Mouse (Mus musculus) MEL (cell line): ENCODE results near the gene Ppp1r9b. TPM values are rescaled to one million over a fixed set of nuclear protein-coding genes. Genes with fewer than 3 reads are reported as not detected.

Experiments used
- DNase-seq: peaks from one replicate; pipeline ENCODE4 v3.0.0; 2011; ENCODE audit warnings: low read depth, low spot score
- H3K27ac ChIP-seq: 2 replicates; pipeline ENCODE4 v1.5.1; 2012; ENCODE audit warnings: low read depth, mild to moderate bottlenecking, control low read depth, low read length, moderate library complexity; ENCODE audit not compliant: control insufficient read depth
- H3K27me3 ChIP-seq, 2 experiments: fragments of 150-350 bp in 1 of 2; sonication (generic) in 1 of 2; 2 replicates each; pipeline ENCODE4 v1.6.1; 2012; ENCODE audit warnings: low read length in 2 of 2, mild to moderate bottlenecking in 2 of 2, improper control_type of control experiment in 1 of 2, moderate library complexity in 1 of 2; ENCODE audit not compliant: insufficient read depth in 2 of 2, control insufficient read depth in 1 of 2
- H3K36me3 ChIP-seq, 2 experiments: 2 replicates each; pipeline ENCODE4 v1.6.1; 2012 to 2014; ENCODE audit warnings: low read length in 2 of 2, improper control_type of control experiment in 1 of 2, inconsistent platforms in 1 of 2, mild to moderate bottlenecking in 1 of 2; ENCODE audit not compliant: insufficient read depth in 2 of 2, control insufficient read depth in 1 of 2
- H3K4me1 ChIP-seq, 2 experiments: fragments of 150-350 bp in 1 of 2; sonication (generic) in 1 of 2; 2 replicates each; pipeline ENCODE4 v1.6.1; 2012; ENCODE audit warnings: low read length in 2 of 2, improper control_type of control experiment in 1 of 2, mild to moderate bottlenecking in 1 of 2; ENCODE audit not compliant: insufficient read depth in 2 of 2, control insufficient read depth in 1 of 2
- H3K4me3 ChIP-seq, 2 experiments: fragments of 150-350 bp in 1 of 2; sonication (generic) in 1 of 2; 2 replicates each; pipeline ENCODE4 v1.5.1; 2012; ENCODE audit warnings: low read depth in 2 of 2, low read length in 2 of 2, mild to moderate bottlenecking in 2 of 2, moderate library complexity in 2 of 2, control low read depth in 1 of 2, improper control_type of control experiment in 1 of 2; ENCODE audit not compliant: control insufficient read depth in 1 of 2, insufficient read depth in 1 of 2
- H3K79me2 ChIP-seq: 2 replicates; pipeline ENCODE4 v1.6.1; 2012; ENCODE audit warnings: mild to moderate bottlenecking, low read length, moderate library complexity; ENCODE audit not compliant: control insufficient read depth, poor library complexity, insufficient read depth
- H3K9ac ChIP-seq: 2 replicates; pipeline ENCODE4 v1.6.1; 2012; ENCODE audit warnings: low read depth, mild to moderate bottlenecking, control low read depth, low read length, moderate library complexity; ENCODE audit not compliant: control insufficient read depth, poor library complexity, severe bottlenecking
- H3K9me3 ChIP-seq: fragments of 150-350 bp; sonication (generic); replicated peaks from 2 replicates; pipeline ENCODE4 v1.6.1; 2012; ENCODE audit warnings: mild to moderate bottlenecking, low read length, improper control_type of control experiment, moderate library complexity; ENCODE audit not compliant: insufficient read depth
- BHLHE40 ChIP-seq: IDR thresholded peaks from 2 replicates; pipeline ENCODE4 v1.6.1; 2012; ENCODE audit warnings: low read depth, mild to moderate bottlenecking, inconsistent platforms, low read length, improper control_type of control experiment, borderline replicate concordance
- CHD1 ChIP-seq: IDR thresholded peaks from 2 replicates; pipeline ENCODE4 v1.6.1; 2012; ENCODE audit warnings: low read depth, mild to moderate bottlenecking, inconsistent platforms, low read length, improper control_type of control experiment
- CHD2 ChIP-seq: IDR thresholded peaks from 2 replicates; pipeline ENCODE4 v1.6.1; 2011; ENCODE audit warnings: low read length, improper control_type of control experiment
- CTCF ChIP-seq, 3 experiments: IDR thresholded peaks in 2 of 3; conservative IDR thresholded peaks in 1 of 3; 2 replicates each; pipeline ENCODE4 v1.5.1; 2011 to 2012; ENCODE audit warnings: low read length in 3 of 3, low read depth in 2 of 3, mild to moderate bottlenecking in 2 of 3, improper control_type of control experiment in 1 of 3, inconsistent platforms in 1 of 3, mixed read lengths in 1 of 3, moderate library complexity in 1 of 3; ENCODE audit not compliant: control insufficient read depth in 1 of 3, insufficient read depth in 1 of 3, poor library complexity in 1 of 3, severe bottlenecking in 1 of 3
- E2F4 ChIP-seq: IDR thresholded peaks from 2 replicates; pipeline ENCODE4 v1.6.1; 2011; ENCODE audit warnings: low read depth, low read length, improper control_type of control experiment, borderline replicate concordance
- ETS1 ChIP-seq: IDR thresholded peaks from 2 replicates; pipeline ENCODE4 v1.6.1; 2012; ENCODE audit warnings: low read depth, mild to moderate bottlenecking, inconsistent platforms, low read length, improper control_type of control experiment, moderate library complexity
- GABPA ChIP-seq: IDR thresholded peaks from 2 replicates; pipeline ENCODE4 v1.6.1; 2012; ENCODE audit warnings: low read depth, mild to moderate bottlenecking, inconsistent platforms, low read length, improper control_type of control experiment, moderate library complexity
- GATA1 ChIP-seq: IDR thresholded peaks from 2 replicates; pipeline ENCODE4 v1.6.1; 2011; ENCODE audit warnings: low read depth, low read length, improper control_type of control experiment
- HCFC1 ChIP-seq: IDR thresholded peaks from 2 replicates; pipeline ENCODE4 v1.6.1; 2012; ENCODE audit warnings: low read depth, mild to moderate bottlenecking, inconsistent platforms, low read length, improper control_type of control experiment, moderate library complexity
- KAT2A ChIP-seq: conservative IDR thresholded peaks from 2 replicates; pipeline ENCODE4 v1.6.1; 2012; ENCODE audit warnings: low read depth, low read length, improper control_type of control experiment, inconsistent platforms
- MAFK ChIP-seq: IDR thresholded peaks from 2 replicates; pipeline ENCODE4 v1.6.1; 2011; ENCODE audit warnings: low read depth, mild to moderate bottlenecking, low read length, improper control_type of control experiment, borderline replicate concordance
- MAX ChIP-seq: IDR thresholded peaks from 2 replicates; pipeline ENCODE4 v1.6.1; 2011; ENCODE audit warnings: low read length, improper control_type of control experiment
- MAZ ChIP-seq: IDR thresholded peaks from 2 replicates; pipeline ENCODE4 v1.6.1; 2012; ENCODE audit warnings: low read depth, mild to moderate bottlenecking, inconsistent platforms, low read length, improper control_type of control experiment
- MEF2A ChIP-seq: IDR thresholded peaks from 2 replicates; pipeline ENCODE4 v1.6.1; 2014; ENCODE audit warnings: low read depth, mild to moderate bottlenecking, inconsistent platforms, low read length, improper control_type of control experiment; ENCODE audit not compliant: poor library complexity, insufficient replicate concordance, severe bottlenecking; ENCODE audit errors: extremely low read depth
- MXI1 ChIP-seq: IDR thresholded peaks from 2 replicates; pipeline ENCODE4 v1.6.1; 2011; ENCODE audit warnings: mild to moderate bottlenecking, low read depth, low read length, improper control_type of control experiment
- MYB ChIP-seq: IDR thresholded peaks from 2 replicates; pipeline ENCODE4 v1.6.1; 2011; ENCODE audit warnings: mild to moderate bottlenecking, low read depth, low read length, improper control_type of control experiment
- MYC ChIP-seq: IDR thresholded peaks from 2 replicates; pipeline ENCODE4 v1.6.1; 2011; ENCODE audit warnings: low read depth, mild to moderate bottlenecking, low read length, improper control_type of control experiment, moderate library complexity
- NRF1 ChIP-seq: IDR thresholded peaks from 2 replicates; pipeline ENCODE4 v1.6.1; 2014; ENCODE audit warnings: low read depth, mild to moderate bottlenecking, inconsistent platforms, low read length, improper control_type of control experiment, moderate library complexity; ENCODE audit not compliant: poor library complexity, insufficient read depth, severe bottlenecking
- POLR2A ChIP-seq, 2 experiments: IDR thresholded peaks; 2 replicates each; pipeline ENCODE4 v1.6.1; 2011 to 2012; ENCODE audit warnings: low read length in 2 of 2, mild to moderate bottlenecking in 2 of 2, control low read depth in 1 of 2, improper control_type of control experiment in 1 of 2, low read depth in 1 of 2, moderate library complexity in 1 of 2; ENCODE audit not compliant: control insufficient read depth in 1 of 2, insufficient read depth in 1 of 2, poor library complexity in 1 of 2
- POLR2AphosphoS2 ChIP-seq: IDR thresholded peaks from 2 replicates; pipeline ENCODE4 v1.6.1; 2011; ENCODE audit warnings: low read length, improper control_type of control experiment
- RAD21 ChIP-seq: IDR thresholded peaks from 2 replicates; pipeline ENCODE4 v1.6.1; 2011; ENCODE audit warnings: mild to moderate bottlenecking, low read depth, low read length, improper control_type of control experiment
- SIN3A ChIP-seq: IDR thresholded peaks from 2 replicates; pipeline ENCODE4 v1.6.1; 2012; ENCODE audit warnings: low read length, improper control_type of control experiment, inconsistent platforms
- SMC3 ChIP-seq: IDR thresholded peaks from 2 replicates; pipeline ENCODE4 v1.6.1; 2011; ENCODE audit warnings: low read depth, low read length, improper control_type of control experiment
- TAL1 ChIP-seq: IDR thresholded peaks from 2 replicates; pipeline ENCODE4 v1.6.1; 2012; ENCODE audit warnings: mild to moderate bottlenecking, inconsistent platforms, low read length, moderate library complexity, mixed read lengths
- TBP ChIP-seq: IDR thresholded peaks from 2 replicates; pipeline ENCODE4 v1.8.0; 2011; ENCODE audit warnings: low read depth, low read length, improper control_type of control experiment
- TCF12 ChIP-seq: IDR thresholded peaks from 2 replicates; pipeline ENCODE4 v1.6.1; 2014; ENCODE audit warnings: low read depth, mild to moderate bottlenecking, inconsistent platforms, low read length, improper control_type of control experiment, moderate library complexity
- UBTF ChIP-seq: IDR thresholded peaks from 2 replicates; pipeline ENCODE4 v1.6.1; 2012; ENCODE audit warnings: low read depth, mild to moderate bottlenecking, inconsistent platforms, low read length, improper control_type of control experiment, moderate library complexity, borderline replicate concordance; ENCODE audit not compliant: insufficient read depth
- USF2 ChIP-seq, 2 experiments: IDR thresholded peaks; 2 replicates each; pipeline ENCODE4 v1.6.1; 2011 to 2012; ENCODE audit warnings: improper control_type of control experiment in 2 of 2, low read length in 2 of 2, borderline replicate concordance in 1 of 2, inconsistent platforms in 1 of 2, low read depth in 1 of 2, mild to moderate bottlenecking in 1 of 2; ENCODE audit not compliant: insufficient read depth in 1 of 2
- ZC3H11A ChIP-seq: IDR thresholded peaks from 2 replicates; pipeline ENCODE4 v1.6.1; 2012; ENCODE audit warnings: low read depth, mild to moderate bottlenecking, inconsistent platforms, low read length, improper control_type of control experiment
- ZMIZ1 ChIP-seq: IDR thresholded peaks from 2 replicates; pipeline ENCODE4 v1.6.1; 2012; ENCODE audit warnings: low read depth, mild to moderate bottlenecking, inconsistent platforms, low read length, improper control_type of control experiment, moderate library complexity
- polyA plus RNA-seq, 2 experiments: library from polyadenylated mRNA; stranded (reverse) in 1 of 2; unstranded in 1 of 2; fragments of >175 nt in 1 of 2; fragments of >200 nt in 1 of 2; gene quantifications; 2 replicates each; pipeline versions ENCODE4 v1.2.1 to v1.2.4; 2012; ENCODE audit warnings: low replicate concordance in 2 of 2, low read depth in 1 of 2; ENCODE audit not compliant: insufficient read length in 2 of 2, insufficient read depth in 1 of 2, missing spikeins in 1 of 2
- total RNA-seq: library from RNA; depleted of rRNA; stranded (reverse); fragments of 300-350 nt; gene quantifications from 2 replicates; pipeline ENCODE4 v1.2.3, GENCODE M21; 2012

Gene Ppp1r9b
- total and polyA plus RNA-seq, 3 experiments, result 47.0 to 169 (median 150) TPM

DNA sequence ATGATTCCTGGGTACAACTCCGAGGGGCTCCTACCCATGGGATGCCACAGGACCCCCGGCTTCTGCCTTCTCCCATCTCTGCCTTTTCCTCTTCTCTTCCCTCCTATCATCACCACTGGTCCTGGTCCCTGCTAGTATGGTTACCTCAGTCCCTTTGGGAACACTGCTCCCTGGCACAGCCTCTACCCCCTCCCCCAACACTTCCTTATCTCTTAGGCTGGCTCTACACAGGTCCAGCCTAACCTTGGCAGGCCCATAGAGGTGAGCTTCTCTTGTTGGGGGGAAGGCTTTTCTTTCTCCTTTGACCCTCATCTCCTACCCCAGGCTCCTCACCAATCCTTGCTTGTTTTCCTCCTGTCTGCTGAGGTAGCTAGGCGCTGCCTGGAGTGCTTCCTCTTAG is 24.6 kb downstream of the Ppp1r9b start:
- TF ChIP-seq SIN3A, result no peak
- TF ChIP-seq CHD1, result no peak
- TF ChIP-seq MAX, result no peak
- TF ChIP-seq ETS1, result no peak
- no peak for TF ChIP-seq NRF1
- TF ChIP-seq RAD21, result no peak
- TF ChIP-seq MYB, result no peak
- no peak; the same call in 1 of the 2 replicates for TF ChIP-seq GATA1
- no peak for TF ChIP-seq KAT2A
- TF ChIP-seq USF2 (IDR thresholded peaks at IDR 0.05; ENCODE audit: borderline replicate concordance in 1 of 2, insufficient read depth in 1 of 2, low read depth in 1 of 2, low read length in 2 of 2), result no peak
- TF ChIP-seq POLR2AphosphoS2, result no peak
- no peak for TF ChIP-seq MXI1
- TF ChIP-seq UBTF, result no peak
- no peak for TF ChIP-seq CHD2
- no peak for TF ChIP-seq MEF2A
- no peak for TF ChIP-seq MAFK
- Histone ChIP-seq H3K27ac (no peak overlapping the region), H3K27me3 (no peaks in the 10 kb centered on the region), H3K4me3 (no peak overlapping the region), H3K9me3 (no peaks in the 10 kb centered on the region), H3K79me2 (peaks cover 12% of the 10 kb centered on the region), H3K4me1 (peaks cover 8 to 32% of the 10 kb centered on the region in 2 experiments), H3K36me3 (peaks cover 2 to 21% of the 10 kb centered on the region in 2 experiments), H3K9ac (no peak overlapping the region)
- no peak for DNase-seq

DNA sequence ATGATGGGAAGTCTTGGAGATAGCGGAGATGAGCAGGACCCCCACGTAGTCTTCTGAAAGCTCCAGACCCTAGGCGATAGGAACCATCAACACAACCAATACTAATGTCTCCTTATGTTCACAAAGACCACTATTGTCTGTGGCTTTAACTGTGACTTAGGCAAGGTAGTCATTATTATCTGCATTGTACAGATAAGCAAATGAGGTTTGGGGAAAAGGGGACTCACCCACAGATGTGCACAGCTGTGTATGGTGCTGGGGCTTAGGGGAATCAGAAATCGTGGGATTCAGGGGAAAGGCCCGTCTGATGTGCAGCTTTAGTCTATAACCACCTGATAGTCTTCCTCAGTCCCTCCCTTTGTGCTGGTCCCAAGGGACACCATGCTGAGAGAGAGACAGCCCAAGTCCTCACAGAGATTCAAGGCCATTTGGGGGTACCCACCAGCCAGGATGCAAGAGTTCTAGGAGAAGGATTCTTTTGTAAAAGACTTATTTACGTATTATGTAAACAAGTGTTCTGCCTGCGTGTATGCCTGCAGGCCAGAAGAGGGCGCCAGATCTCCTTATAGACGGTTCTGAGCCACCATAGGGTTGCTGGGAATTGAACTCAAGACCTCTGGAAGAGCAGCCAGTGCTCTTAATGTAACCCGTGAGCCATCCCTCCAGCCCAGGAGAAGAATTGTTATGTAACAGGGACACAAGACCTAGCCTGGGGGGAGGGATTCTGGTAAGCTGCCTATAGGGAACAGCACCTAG is 31.6 kb downstream of the Ppp1r9b start:
- Histone ChIP-seq H3K36me3 (peaks cover 0 to 4% of the 10 kb centered on the region in 2 experiments; a peak in 1 of 4 replicates), H3K79me2 (no peaks in the 10 kb centered on the region), H3K27me3 (no peaks in the 10 kb centered on the region), H3K4me1 (no peaks in the 10 kb centered on the region), H3K9ac (no peak overlapping the region), H3K4me3 (no peak overlapping the region), H3K27ac (no peak overlapping the region), H3K9me3 (no peaks in the 10 kb centered on the region)
- peak; percentile 71 for DNase-seq
- TF ChIP-seq BHLHE40 (no peak), MAFK (no peak), ZC3H11A (peak; percentile 32), ZMIZ1 (no peak), POLR2AphosphoS2 (no peak), MAZ (no peak), TCF12 (no peak), E2F4 (no peak), HCFC1 (no peak), TBP (no peak), MEF2A (no peak), KAT2A (no peak), GABPA (no peak), MYC (no peak), TAL1 (no peak; the same call in 1 of the 2 replicates), NRF1 (no peak), SMC3 (peak; percentile 44), USF2 (IDR thresholded peaks at IDR 0.05; ENCODE audit: borderline replicate concordance in 1 of 2, insufficient read depth in 1 of 2, low read depth in 1 of 2, low read length in 2 of 2) (no peak), CTCF (IDR thresholded peaks at IDR 0.05 in 2 of 3, conservative IDR thresholded peaks at IDR 0.05 in 1 of 3; ENCODE audit: control insufficient read depth in 1 of 3, insufficient read depth in 1 of 3, low read depth in 2 of 3, low read length in 3 of 3, poor library complexity in 1 of 3, severe bottlenecking in 1 of 3) (peak; percentile 72 to 84 (median 79)), MAX (no peak), POLR2A (IDR thresholded peaks at IDR 0.05; ENCODE audit: control insufficient read depth in 1 of 2, insufficient read depth in 1 of 2, low read depth in 1 of 2, low read length in 2 of 2, poor library complexity in 1 of 2) (no peak)
